Comparison of ENCODE assay signal across 8 mouse cellular contexts in the genomic region with DNA sequence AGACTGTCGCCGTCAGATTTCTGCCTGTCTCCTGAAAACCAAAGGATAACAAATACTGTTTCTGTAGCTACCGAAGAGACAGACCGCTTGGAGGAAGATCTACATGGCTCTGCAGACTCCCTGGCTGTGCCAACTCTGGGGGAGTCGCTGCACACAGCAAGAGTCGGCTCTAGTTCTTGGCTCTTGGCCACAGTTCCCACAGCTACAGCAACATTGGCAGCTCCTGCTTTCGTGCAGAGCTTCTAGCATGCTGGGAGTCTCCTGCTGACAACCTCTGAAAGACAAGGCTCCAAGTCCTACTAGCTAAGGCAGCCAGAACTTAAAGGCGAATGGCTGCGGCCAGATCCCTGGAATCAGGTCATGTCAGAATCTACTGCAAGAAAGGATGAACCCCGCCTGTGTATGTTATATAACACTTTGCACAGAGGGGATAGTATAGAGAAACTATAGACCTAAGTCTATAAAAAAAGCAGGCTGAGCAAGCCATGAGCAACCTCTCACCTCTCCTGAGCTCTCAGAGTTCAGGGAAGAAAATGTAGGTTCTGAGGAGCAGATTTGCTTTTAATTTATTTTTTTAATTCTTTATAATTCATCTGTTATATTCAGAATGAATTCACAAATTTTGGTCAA. TPM values are rescaled to one million over a fixed set of nuclear protein-coding genes. Genes with fewer than 3 reads are reported as not detected.
A peak's percentile ranks its signal among the peaks of the same experiment; 100 is the strongest.
DNase-seq lines count a peak whose midpoint lies in the region; ATAC-seq lines count a peak whose summit lies in the region.

No protein-coding gene starts in this region.

- H3K9me3 ChIP-seq in midbrain, embryonic 16.5 days (replicated peaks; ENCODE audit: control insufficient read depth, low read length, poor library complexity, severe bottlenecking): no peaks in the 10 kb centered on the region

- no peak overlapping the region for H3K4me2 ChIP-seq in midbrain, embryonic 16.5 days (ENCODE audit: low read length)

- 62% methylated on average over 10 of the region's 10 CpGs for WGBS in midbrain, embryonic 16.5 days

- H3K9ac ChIP-seq in midbrain, embryonic 16.5 days (ENCODE audit: low read depth, low read length): no peak overlapping the region

- intact Hi-C loops in heart, postnatal 25 days (cut with DNase I): no loop called here

- peak; percentile 76 for DNase-seq in Muller cell, postnatal 12 days (ENCODE audit: inconsistent ontology term)
- peak; percentile 99 for DNase-seq in brain, adult 2 months (ENCODE audit: low read depth, low spot score)
- DNase-seq in frontal cortex, postnatal 10 days (ENCODE audit: low spot score in 2 of 2): peak; percentile 84 to 87
- DNase-seq in heart, postnatal 25 days (ENCODE audit: low spot score): peak; percentile 61
- DNase-seq in layer of hippocampus, postnatal 25 days (ENCODE audit: extremely low spot score in 1 of 2, low spot score in 1 of 2): peak; percentile 65 to 66
- peak; percentile 27 for DNase-seq in urinary bladder, postnatal 10 days (ENCODE audit: low spot score)
- no peak for DNase-seq in c-Kit-positive CD71-positive TER-119-positive erythroid progenitor cells, embryonic 14.5 days (ENCODE audit: low spot score)

- no peaks in the 10 kb centered on the region for H3K27me3 ChIP-seq in midbrain, embryonic 16.5 days (ENCODE audit: control insufficient read depth, insufficient read depth, low read depth, low read length)

- 0 out of 2 replicates have a peak, but pooled peaks cover 4% of the 10 kb centered on the region for H3K4me1 ChIP-seq in midbrain, embryonic 16.5 days (ENCODE audit: control insufficient read depth, insufficient read depth, low read length)

- H3K4me3 ChIP-seq in midbrain, embryonic 16.5 days (ENCODE audit: low read depth, low read length): no peak overlapping the region

- no peaks in the 10 kb centered on the region for H3K36me3 ChIP-seq in midbrain, embryonic 16.5 days (ENCODE audit: control insufficient read depth, insufficient read depth, low read length)

- peak; percentile 85 for ATAC-seq in midbrain, embryonic 16.5 days

- H3K27ac ChIP-seq in midbrain, embryonic 16.5 days (ENCODE audit: low read length): peak overlapping the region; percentile 6

RNA-seq across cellular contexts. Expression of a gene that starts 41.2 kb away (rescaled TPM):
- 100 to 1,000 TPM; 166 to 175 TPM for total RNA-seq in heart, postnatal 25 days (2021)
- 10 to 100 TPM; 28.4 to 34.3 TPM for total RNA-seq in layer of hippocampus, postnatal 25 days (2021)
- polyA plus RNA-seq in midbrain, embryonic 16.5 days (2015; fragmentation: Nextera tagmentation; extraction: Ambion mirVana): 8.9 and 10.2 TPM in 2 replicates

Comparison
In these comparisons a context has a peak if more than half of its experiments do, and no peak if none do; other contexts are left out.
1. RNA of a gene that starts 41.2 kb away (total RNA-seq): 166 to 175 TPM in heart, postnatal 25 days; 28.4 to 34.3 TPM in layer of hippocampus, postnatal 25 days; every median in the first group is over 4 times any median in the second.